Mouse (Mus musculus) spleen, adult 2 months (tissue): Measurements from ENCODE around the gene Wfdc3. TPM values are rescaled to one million over a fixed set of nuclear protein-coding genes. Genes with fewer than 3 reads are reported as not detected.

Experiments used
- DNase-seq, 2 experiments: peaks; one replicate each; pipeline versions ENCODE4 v3.0.0 to v3.0.0-alpha.2; 2012 to 2021; ENCODE audit warnings: low spot score in 2 of 2, low read depth in 1 of 2
- H3K27ac ChIP-seq: fragments of 200-500 bp; 2 replicates; pipeline ENCODE4 v1.5.1; 2012; ENCODE audit warnings: low read length, inconsistent platforms; ENCODE audit not compliant: insufficient read depth
- H3K27me3 ChIP-seq: fragments of 200-500 bp; 2 replicates; pipeline ENCODE4 v1.6.1; 2012; ENCODE audit warnings: mild to moderate bottlenecking, moderate library complexity, low read length, inconsistent platforms; ENCODE audit not compliant: control insufficient read depth, insufficient read depth
- H3K36me3 ChIP-seq: fragments of 200-500 bp; 2 replicates; pipeline ENCODE4 v1.6.1; 2012; ENCODE audit warnings: mild to moderate bottlenecking, low read length, inconsistent platforms; ENCODE audit not compliant: control insufficient read depth, insufficient read depth
- H3K4me1 ChIP-seq: fragments of 200-500 bp; 2 replicates; pipeline ENCODE4 v1.6.1; 2011; ENCODE audit warnings: inconsistent platforms; ENCODE audit not compliant: control insufficient read depth, insufficient read depth, insufficient read length
- H3K4me3 ChIP-seq: fragments of 200-500 bp; 2 replicates; pipeline ENCODE4 v1.5.1; 2011; ENCODE audit warnings: mild to moderate bottlenecking, inconsistent platforms; ENCODE audit not compliant: insufficient read depth, insufficient read length; ENCODE audit errors: extremely low read depth
- CTCF ChIP-seq: fragments of 200-500 bp; IDR thresholded peaks from 2 replicates; pipeline ENCODE4 v1.5.1; 2011; ENCODE audit warnings: mild to moderate bottlenecking, inconsistent platforms; ENCODE audit not compliant: insufficient read depth, insufficient read length, insufficient replicate concordance; ENCODE audit errors: extremely low read depth
- POLR2A ChIP-seq: fragments of 200-500 bp; IDR thresholded peaks from 2 replicates; pipeline ENCODE4 v1.6.1; 2011; ENCODE audit warnings: low read depth, low read length, inconsistent platforms
- WGBS: fragments of 180-500 bp; shearing (Covaris S2); methylation state at CpG from one replicate; pipeline ENCODE4 v1.1.7; 2018; 5-methylcytosine and 5-hydroxymethylcytosine counted together
- polyA plus RNA-seq: library from polyadenylated mRNA; depleted of rRNA; stranded (reverse); fragments of >200 nt; gene quantifications from 2 replicates; pipeline ENCODE4 v1.2.3, GENCODE M21; 2012

Wfdc3 gene
- polyA plus RNA-seq, 1 experiment, result 0.34 TPM

DNA sequence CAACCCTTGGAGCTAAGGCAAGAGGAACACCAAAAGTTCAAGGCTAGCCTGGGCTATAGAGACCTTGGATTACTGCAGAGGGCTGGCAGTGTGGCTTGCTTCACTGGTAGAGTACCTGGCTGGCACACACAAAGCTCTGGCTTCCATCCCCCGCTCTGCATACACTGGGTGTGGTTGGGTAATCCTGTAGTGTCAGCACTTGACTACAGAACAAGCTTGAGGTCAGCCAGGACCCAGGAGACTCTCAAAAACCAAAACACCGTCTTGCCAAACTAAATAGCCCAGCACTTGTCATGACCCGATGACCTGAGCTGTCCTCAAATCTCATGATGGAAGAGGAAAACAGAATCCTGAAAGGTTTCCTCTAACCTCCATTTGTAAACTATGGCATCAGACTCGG, 44.7 kb upstream of the Wfdc3 start:
- no peak overlapping the region for H3K27ac ChIP-seq
- WGBS, result 90% methylated on average over 4 of the region's 4 CpGs
- no peak overlapping the region for H3K4me3 ChIP-seq
- peaks cover 5% of the 10 kb centered on the region; the same call in 1 of the 2 replicates for H3K4me1 ChIP-seq
- TF ChIP-seq POLR2A (no peak), CTCF (no peak)
- H3K27me3 ChIP-seq, result no peaks in the 10 kb centered on the region
- no peak for DNase-seq
- peaks cover 21% of the 10 kb centered on the region for H3K36me3 ChIP-seq

DNA sequence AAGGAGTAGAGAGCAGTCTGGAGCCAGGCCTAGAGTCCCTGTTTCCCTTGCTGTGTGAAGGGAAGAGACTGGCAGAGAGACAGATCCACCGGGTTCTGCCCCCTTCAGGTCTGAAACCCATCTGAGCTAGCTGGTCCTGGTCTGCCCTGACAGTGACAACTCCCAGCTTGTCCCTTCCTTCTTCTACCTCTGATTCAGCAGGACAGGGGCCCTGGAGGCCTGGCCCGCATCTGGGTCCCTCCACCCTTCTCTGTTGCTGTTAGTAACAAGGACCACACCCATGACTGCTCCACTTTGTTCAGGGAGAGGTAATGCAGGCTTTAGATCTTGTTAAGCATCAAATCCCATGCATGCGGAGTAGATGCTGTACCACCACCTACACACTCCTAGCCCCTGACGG, 42.7 kb upstream of the Wfdc3 start:
- no peak for TF ChIP-seq CTCF
- Histone ChIP-seq H3K36me3 (peaks cover 13% of the 10 kb centered on the region), H3K4me1 (peaks cover 7% of the 10 kb centered on the region; the same call in 1 of the 2 replicates), H3K27me3 (no peaks in the 10 kb centered on the region), H3K27ac (no peak overlapping the region), H3K4me3 (no peak overlapping the region)
- WGBS, result 84% methylated on average over 4 of the region's 4 CpGs
- no peak for DNase-seq

DNA sequence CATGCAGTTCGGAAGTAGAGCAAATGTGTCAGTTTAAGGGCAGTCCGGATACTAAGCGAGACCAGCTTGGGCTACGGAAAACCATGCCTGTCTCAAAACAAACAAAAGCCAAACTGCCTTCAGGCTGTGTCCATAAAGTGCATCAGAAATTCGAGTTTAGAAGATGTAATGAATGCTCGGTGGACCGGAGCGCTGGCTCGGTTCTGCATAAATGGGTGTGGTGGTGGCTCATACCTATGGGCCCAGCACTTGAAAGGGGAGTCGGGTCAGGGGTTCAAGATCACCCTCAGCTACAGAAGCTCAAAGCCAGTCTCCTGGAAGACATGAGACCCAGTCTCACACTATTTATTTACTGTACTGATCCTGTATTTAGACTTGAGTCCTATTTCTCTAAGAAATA, 42.0 kb upstream of the Wfdc3 start:
- Histone ChIP-seq H3K4me3 (no peak overlapping the region), H3K4me1 (peaks cover 7% of the 10 kb centered on the region; the same call in 1 of the 2 replicates), H3K27me3 (no peaks in the 10 kb centered on the region), H3K27ac (no peak overlapping the region), H3K36me3 (peaks cover 13% of the 10 kb centered on the region)
- TF ChIP-seq CTCF (no peak), POLR2A (no peak)
- no peak for DNase-seq
- WGBS, result 85% methylated on average over 10 of the region's 10 CpGs

DNA sequence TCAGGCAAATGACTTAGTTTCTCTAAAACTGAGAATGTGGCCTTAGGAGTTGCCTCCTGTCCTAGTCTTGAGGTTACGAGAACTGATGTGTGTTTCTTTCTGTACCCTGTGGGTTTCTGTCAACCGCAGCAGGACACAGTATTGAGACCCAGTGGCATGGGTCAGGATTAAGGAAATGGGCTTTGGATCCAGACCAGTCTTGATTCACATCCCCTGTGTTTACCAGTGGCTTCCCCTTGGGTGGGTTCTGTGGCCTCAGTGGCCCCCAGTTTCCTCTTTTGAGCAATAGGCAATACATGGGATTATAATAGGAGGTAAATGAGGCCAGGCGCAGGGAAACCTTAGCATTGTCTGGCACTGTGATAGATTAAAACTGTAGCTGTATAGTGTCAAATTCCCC, 41.3 kb upstream of the Wfdc3 start:
- WGBS, result 72% methylated on average over 3 of the region's 3 CpGs
- Histone ChIP-seq H3K36me3 (peaks cover 6% of the 10 kb centered on the region), H3K4me1 (peaks cover 7% of the 10 kb centered on the region; the same call in 1 of the 2 replicates), H3K4me3 (no peak overlapping the region), H3K27me3 (no peaks in the 10 kb centered on the region), H3K27ac (no peak overlapping the region)
- no peak for DNase-seq
- no peak for TF ChIP-seq POLR2A
- TF ChIP-seq CTCF, result no peak

DNA sequence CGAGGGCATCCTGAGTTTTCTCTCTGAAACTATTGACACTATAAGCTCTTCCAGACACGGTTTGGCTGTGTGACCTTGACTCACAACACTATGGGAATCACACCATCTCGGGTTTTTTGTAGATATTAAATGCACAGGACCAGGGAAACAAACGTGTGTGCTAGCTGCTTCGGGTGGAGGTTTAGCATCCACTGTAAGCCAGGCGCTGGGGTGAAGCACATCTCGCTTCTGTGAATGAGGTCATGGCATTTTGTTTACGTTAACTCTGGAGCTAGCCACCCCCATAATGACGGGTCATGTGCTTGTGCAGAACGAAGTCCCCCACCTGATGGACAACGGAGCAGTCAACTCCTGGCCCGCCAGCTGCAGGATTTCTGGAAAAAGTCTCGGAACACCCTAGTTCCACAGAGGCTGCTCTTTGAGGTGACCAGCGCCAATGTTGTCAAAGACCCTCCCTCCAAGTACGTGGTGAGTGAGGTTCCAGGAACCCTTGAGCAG, 40.7 kb upstream of the Wfdc3 start:
- DNase-seq, result no peak

DNA sequence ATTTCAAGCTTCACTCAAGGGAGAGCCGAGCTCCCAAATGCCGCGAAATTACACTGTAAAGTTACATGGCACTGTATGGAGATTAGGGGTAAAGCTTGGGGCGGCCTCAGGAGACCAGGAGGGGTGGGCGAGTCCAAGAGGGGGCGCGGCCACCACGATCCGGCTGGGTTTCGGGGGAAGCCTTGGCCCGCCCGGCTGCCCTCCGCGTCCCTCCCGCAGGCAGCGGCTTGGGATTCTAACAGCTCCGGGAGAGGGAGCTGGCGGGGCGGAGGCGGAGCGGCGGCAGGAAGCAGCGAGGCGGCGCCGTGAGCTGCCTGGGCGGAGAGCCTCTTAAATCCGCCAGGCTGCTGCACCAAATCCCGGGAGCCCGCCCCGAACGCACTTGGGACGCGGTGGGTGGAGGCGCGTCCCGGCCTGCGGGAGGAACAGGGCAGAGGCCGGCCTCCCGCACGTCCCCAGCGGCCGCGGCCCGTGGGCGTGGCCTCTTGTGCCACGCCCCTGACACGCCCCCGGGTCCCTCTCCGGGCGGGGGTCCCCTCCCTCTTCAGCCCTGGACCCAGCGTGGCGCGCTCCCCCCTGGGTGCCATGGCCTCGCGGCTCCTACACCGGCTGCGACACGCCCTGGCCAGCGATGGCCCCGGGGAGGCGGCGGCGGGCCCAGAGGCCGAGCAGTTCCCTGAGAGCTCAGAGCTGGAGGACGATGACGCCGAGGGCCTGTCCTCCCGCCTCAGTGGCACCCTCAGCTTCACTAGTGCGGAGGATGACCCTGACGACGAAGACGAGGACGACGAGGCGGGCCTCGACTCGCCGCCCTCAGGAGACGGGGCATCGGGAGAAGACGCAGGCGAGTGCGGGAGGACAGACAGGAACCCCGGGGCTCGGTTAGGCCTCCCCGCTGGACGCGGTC, 40.0 kb upstream of the Wfdc3 start, which contains the start of gene Snx21:
Snx21 (plus strand) TSS at position 343 of the 907 bp plus-strand sequence.
- peak in 1 of 2 experiments; percentile 47 for DNase-seq

More for the DNA sequence above, 40.7 kb upstream of the Wfdc3 start:
- TF ChIP-seq CTCF (no peak), POLR2A (no peak)
- H3K27ac ChIP-seq, result peak overlapping the region; percentile 65; the same call in 1 of the 2 replicates
- no peaks in the 10 kb centered on the region for H3K27me3 ChIP-seq
- H3K36me3 ChIP-seq, result peaks cover 1% of the 10 kb centered on the region; the same call in 1 of the 2 replicates
- H3K4me1 ChIP-seq, result peaks cover 7% of the 10 kb centered on the region; the same call in 1 of the 2 replicates
- peak overlapping the region; percentile 85; the same call in 1 of the 2 replicates for H3K4me3 ChIP-seq
- 27% methylated on average over 15 of the region's 15 CpGs for WGBS

More for the DNA sequence above, 40.0 kb upstream of the Wfdc3 start, which contains the start of gene Snx21:
- under 1% methylated on average over 87 of the region's 89 CpGs for WGBS
- H3K4me3 ChIP-seq, result peak within 1 kb of the TSS; percentile 85
- H3K27ac ChIP-seq, result peak within 1 kb of the TSS; percentile 65
- no peaks in the 10 kb centered on the region for H3K27me3 ChIP-seq
- H3K36me3 ChIP-seq, result no peaks in the 10 kb centered on the region
- TF ChIP-seq CTCF (no peak), POLR2A (no peak)
- H3K4me1 ChIP-seq, result peaks cover 7% of the 10 kb centered on the region; the same call in 1 of the 2 replicates
